Mouse (Mus musculus): ENCODE results near the gene Tmem8. TPM values are rescaled to one million over a fixed set of nuclear protein-coding genes. Genes with fewer than 3 reads are reported as not detected.
A peak's percentile ranks its signal among the peaks of the same experiment; 100 is the strongest.

Tmem8 gene
- polyA plus RNA-seq, 1 experiment from 2014 or later, result 14.0 TPM

- no peaks in the 10 kb centered on the region for H3K9me3 ChIP-seq (replicated peaks; ENCODE audit: low read length)
- peaks cover 8% of the 10 kb centered on the region; the same call in 1 of the 2 replicates for H3K4me1 ChIP-seq (replicated peaks; ENCODE audit: insufficient read depth, low read length)
- H3K4me3 ChIP-seq (replicated peaks; ENCODE audit: low read depth, low read length), result peak within 1 kb of the TSS; percentile 71
- DNase-seq (ENCODE audit: low spot score) (peak; percentile 98), ATAC-seq (replicated peaks; ENCODE audit: low FRiP score, low read depth) (peak; percentile 83)
- no peaks in the 10 kb centered on the region for H3K27me3 ChIP-seq (ENCODE audit: insufficient read depth, low read length)
- peak within 1 kb of the TSS; percentile 78 for H3K4me2 ChIP-seq (ENCODE audit: low read length)
- under 1% methylated on average over 32 of the region's 32 CpGs for WGBS
- peak within 1 kb of the TSS; percentile 10; the same call in 1 of the 2 replicates for H3K27ac ChIP-seq
- no peak for TF ChIP-seq CTCF (IDR thresholded peaks at IDR 0.05; ENCODE audit: low read depth)
- H3K36me3 ChIP-seq (ENCODE audit: insufficient read depth, low read length), result peaks cover 9% of the 10 kb centered on the region
- H3K9ac ChIP-seq (ENCODE audit: low read depth, low read length), result peak within 1 kb of the TSS; percentile 70
These were observed 10.2 kb downstream of the Tmem8 start, which contains the start of gene Mrpl28 for GRCm38 (mm10) chr17:26123267-26123684. TSS of gene Mrpl28 (plus strand) at chr17:26123500.

- DNase-seq (ENCODE audit: low spot score) (no peak), ATAC-seq (replicated peaks; ENCODE audit: low FRiP score, low read depth) (no peak)
- WGBS, result 86% methylated on average over 7 of the region's 7 CpGs
- peak overlapping the region; percentile 78 for H3K4me2 ChIP-seq (ENCODE audit: low read length)
- H3K4me3 ChIP-seq (replicated peaks; ENCODE audit: low read depth, low read length), result peak overlapping the region; percentile 71; the same call in 1 of the 2 replicates
- H3K9ac ChIP-seq (ENCODE audit: low read depth, low read length), result peak overlapping the region; percentile 70
- no peak overlapping the region for H3K27ac ChIP-seq
- H3K36me3 ChIP-seq (ENCODE audit: insufficient read depth, low read length), result peaks cover 10% of the 10 kb centered on the region
- H3K4me1 ChIP-seq (replicated peaks; ENCODE audit: insufficient read depth, low read length), result peaks cover 8% of the 10 kb centered on the region; the same call in 1 of the 2 replicates
- no peak for TF ChIP-seq CTCF (IDR thresholded peaks at IDR 0.05; ENCODE audit: low read depth)
- H3K9me3 ChIP-seq (replicated peaks; ENCODE audit: low read length), result no peaks in the 10 kb centered on the region
- H3K27me3 ChIP-seq (ENCODE audit: insufficient read depth, low read length), result no peaks in the 10 kb centered on the region
These were observed 11.5 kb downstream of the Tmem8 start for GRCm38 (mm10) chr17:26124560-26124959.

- Histone ChIP-seq H3K9ac (ENCODE audit: low read depth, low read length) (no peak overlapping the region), H3K27me3 (ENCODE audit: insufficient read depth, low read length) (no peaks in the 10 kb centered on the region), H3K27ac (no peak overlapping the region), H3K4me1 (replicated peaks; ENCODE audit: insufficient read depth, low read length) (peaks cover 8% of the 10 kb centered on the region; the same call in 1 of the 2 replicates), H3K36me3 (ENCODE audit: insufficient read depth, low read length) (peaks cover 17% of the 10 kb centered on the region), H3K4me3 (replicated peaks; ENCODE audit: low read depth, low read length) (no peak overlapping the region), H3K4me2 (ENCODE audit: low read length) (no peak overlapping the region), H3K9me3 (replicated peaks; ENCODE audit: low read length) (no peaks in the 10 kb centered on the region)
- DNase-seq (ENCODE audit: low spot score) (no peak), ATAC-seq (replicated peaks; ENCODE audit: low FRiP score, low read depth) (no peak)
- TF ChIP-seq CTCF (IDR thresholded peaks at IDR 0.05; ENCODE audit: low read depth), result no peak
- WGBS, result 92% methylated on average over 10 of the region's 10 CpGs
These were observed 12.1 kb downstream of the Tmem8 start for GRCm38 (mm10) chr17:26125226-26125625.

GRCm38 (mm10) chr17:26131062-26131732 is 18.1 kb downstream of the Tmem8 start:
- TF ChIP-seq CTCF (IDR thresholded peaks at IDR 0.05; ENCODE audit: low read depth), result no peak
- no peaks in the 10 kb centered on the region for H3K9me3 ChIP-seq (replicated peaks; ENCODE audit: low read length)
- WGBS, result 88% methylated on average over 18 of the region's 18 CpGs

GRCm38 (mm10) chr17:26131856-26132853 is 19.1 kb downstream of the Tmem8 start:
- no peaks in the 10 kb centered on the region for H3K27me3 ChIP-seq (ENCODE audit: insufficient read depth, low read length)
- H3K9me3 ChIP-seq (replicated peaks; ENCODE audit: low read length), result no peaks in the 10 kb centered on the region
- H3K4me3 ChIP-seq (replicated peaks; ENCODE audit: low read depth, low read length), result no peak overlapping the region
- no peak overlapping the region for H3K27ac ChIP-seq
- DNase-seq (ENCODE audit: low spot score), result no peak
- H3K9ac ChIP-seq (ENCODE audit: low read depth, low read length), result no peak overlapping the region
- 94% methylated on average over 18 of the region's 18 CpGs for WGBS
- no peak overlapping the region for H3K4me2 ChIP-seq (ENCODE audit: low read length)
- H3K36me3 ChIP-seq (ENCODE audit: insufficient read depth, low read length), result peaks cover 23% of the 10 kb centered on the region
- no peak for TF ChIP-seq CTCF (IDR thresholded peaks at IDR 0.05; ENCODE audit: low read depth)
- H3K4me1 ChIP-seq (replicated peaks; ENCODE audit: insufficient read depth, low read length), result no peaks in the 10 kb centered on the region
- ATAC-seq (replicated peaks; ENCODE audit: low FRiP score, low read depth), result no peak

More at GRCm38 (mm10) chr17:26131062-26131732, 18.1 kb downstream of the Tmem8 start:
- Histone ChIP-seq H3K4me2 (ENCODE audit: low read length) (no peak overlapping the region), H3K9ac (ENCODE audit: low read depth, low read length) (no peak overlapping the region), H3K27me3 (ENCODE audit: insufficient read depth, low read length) (no peaks in the 10 kb centered on the region), H3K4me3 (replicated peaks; ENCODE audit: low read depth, low read length) (no peak overlapping the region), H3K4me1 (replicated peaks; ENCODE audit: insufficient read depth, low read length) (no peaks in the 10 kb centered on the region), H3K27ac (no peak overlapping the region), H3K36me3 (ENCODE audit: insufficient read depth, low read length) (peaks cover 28% of the 10 kb centered on the region)
- DNase-seq (ENCODE audit: low spot score) (no peak), ATAC-seq (replicated peaks; ENCODE audit: low FRiP score, low read depth) (no peak)
